Mouse (Mus musculus): ENCODE data around the gene Stk10.

DNA sequence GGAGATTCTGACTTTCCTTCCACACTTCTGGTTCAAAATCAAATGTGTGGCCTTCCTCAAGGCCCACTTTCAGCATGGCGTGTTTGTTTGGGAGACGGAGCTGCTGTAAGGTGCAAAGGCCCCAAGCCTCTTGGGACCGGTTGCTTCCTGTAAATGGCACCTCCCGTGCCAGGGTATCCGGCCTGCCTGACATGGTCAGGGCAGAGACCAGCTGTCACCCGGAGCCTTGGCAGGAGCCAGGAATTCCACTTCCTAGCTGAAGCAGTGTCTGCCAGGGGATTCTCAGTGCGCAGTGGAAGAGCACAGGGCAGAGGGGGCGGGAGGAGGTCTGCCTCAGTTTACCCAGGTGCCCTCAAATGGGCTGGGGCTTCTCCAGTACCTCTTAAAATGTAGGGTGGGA is 56.7 kb downstream of the Stk10 start:
- TF ChIP-seq CTCF (conservative IDR thresholded peaks at IDR 0.05; ENCODE audit: insufficient read depth, insufficient read length, low read depth, low read length) (no peak), POLR2A (IDR thresholded peaks at IDR 0.05; ENCODE audit: low read depth, low read length) (no peak)
